Mouse (Mus musculus) neural tube, embryonic 11.5 days (tissue): Measurements from ENCODE around the gene Mpl. TPM values are rescaled to one million over a fixed set of nuclear protein-coding genes. Genes with fewer than 3 reads are reported as not detected.

Experiments used
- ATAC-seq: fragments of 200-750 bp; cut with Nextera tagmentation; 2 replicates; pipeline ENCODE4 v1.8.0; 2017; ENCODE audit warnings: moderate number of reproducible peaks, mild to moderate bottlenecking, moderate TSS enrichment, moderate library complexity; ENCODE audit not compliant: insufficient read depth, low FRiP score, low TSS enrichment
- DNase-seq: peaks from one replicate; pipeline ENCODE4 v3.0.0-alpha.2; 2015; ENCODE audit warnings: low spot score
- H3K27ac ChIP-seq: fragments of 300-500 bp; sonication (generic); 2 replicates; pipeline ENCODE4 v1.5.1; 2014; ENCODE audit warnings: low read depth, mild to moderate bottlenecking, low read length
- H3K27me3 ChIP-seq: fragments of 300-500 bp; sonication (generic); 2 replicates; pipeline ENCODE4 v1.6.1; 2014; ENCODE audit warnings: mild to moderate bottlenecking, low read length, mixed read lengths; ENCODE audit not compliant: control insufficient read depth, insufficient read depth
- H3K36me3 ChIP-seq: fragments of 300-500 bp; sonication (generic); 2 replicates; pipeline ENCODE4 v1.6.1; 2014; ENCODE audit warnings: mild to moderate bottlenecking, low read length, moderate library complexity, mixed read lengths; ENCODE audit not compliant: control insufficient read depth, insufficient read depth
- H3K4me1 ChIP-seq: fragments of 300-500 bp; sonication (generic); 2 replicates; pipeline ENCODE4 v1.6.1; 2014; ENCODE audit warnings: low read length, mixed read lengths; ENCODE audit not compliant: control insufficient read depth, insufficient read depth
- H3K4me2 ChIP-seq: fragments of 300-500 bp; sonication (generic); 2 replicates; pipeline ENCODE4 v1.6.1; 2014; ENCODE audit warnings: low read depth, mild to moderate bottlenecking, moderate library complexity
- H3K4me3 ChIP-seq: fragments of 300-500 bp; sonication (generic); 2 replicates; pipeline ENCODE4 v1.5.1; 2014; ENCODE audit warnings: low read depth, low read length
- H3K9ac ChIP-seq: fragments of 300-500 bp; sonication (generic); 2 replicates; pipeline ENCODE4 v1.6.1; 2014; ENCODE audit warnings: mild to moderate bottlenecking, low read length
- H3K9me3 ChIP-seq: fragments of 300-500 bp; sonication (generic); 2 replicates; pipeline ENCODE4 v1.6.1; 2016; ENCODE audit warnings: low read length; ENCODE audit not compliant: control insufficient read depth
- WGBS: fragments of 180-500 bp; shearing (Covaris S2); extraction: QIAGEN DNeasy Blood & Tissue Kit; methylation state at CpG from one replicate; pipeline ENCODE4 v1.1.7; 2014; 5-methylcytosine and 5-hydroxymethylcytosine counted together
- polyA plus RNA-seq: library from polyadenylated mRNA; unstranded; fragments of >200 nt; fragmentation: Nextera tagmentation; extraction: Ambion mirVana; gene quantifications from 2 replicates; pipeline ENCODE4 v1.2.1, GENCODE M21; 2014

Gene Mpl
- polyA plus RNA-seq, 1 experiment from 2014 or later: 2.1 TPM

DNA sequence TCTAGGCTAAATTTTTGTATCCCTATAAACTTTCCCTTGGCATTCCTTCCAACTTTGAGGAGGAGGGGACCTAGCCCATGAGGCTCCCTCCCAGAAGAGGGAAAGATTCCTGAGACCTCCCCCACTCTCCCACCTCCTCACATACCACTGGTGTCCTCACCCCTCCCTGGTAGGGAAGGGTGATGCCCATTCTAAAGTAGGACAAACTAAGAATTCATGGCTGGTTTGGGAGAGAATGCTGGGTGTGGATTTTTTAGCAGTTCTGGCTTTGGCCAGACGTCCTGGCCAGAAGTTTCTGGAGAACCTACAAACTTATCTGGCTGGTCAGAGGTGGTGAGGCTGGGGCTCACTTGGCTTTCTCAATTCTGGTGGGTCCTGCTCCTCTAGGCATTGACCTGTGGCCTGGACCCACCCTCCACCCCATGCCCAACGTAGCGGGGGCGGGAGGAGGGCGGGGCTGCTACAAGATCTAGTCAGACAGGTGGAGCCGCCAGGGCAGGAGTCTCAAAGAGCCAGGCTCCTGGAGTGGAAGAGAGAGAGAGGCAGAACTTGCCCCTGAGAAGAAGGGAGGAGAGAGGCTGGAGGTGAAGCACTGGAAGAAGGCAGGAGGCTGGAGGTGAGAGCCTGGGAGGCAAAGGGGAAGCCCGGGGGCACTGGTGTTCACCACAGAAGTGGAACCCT is 28.0 kb downstream of the Mpl start:
- H3K9ac ChIP-seq: no peak overlapping the region
- ATAC-seq (no peak), DNase-seq (no peak)
- no peak overlapping the region; the same call in 1 of the 2 replicates for H3K4me2 ChIP-seq
- peaks cover 8% of the 10 kb centered on the region for H3K4me1 ChIP-seq
- H3K4me3 ChIP-seq: no peak overlapping the region; the same call in 1 of the 2 replicates
- no peaks in the 10 kb centered on the region for H3K27me3 ChIP-seq
- WGBS: 70% methylated on average over 7 of the region's 7 CpGs
- peaks cover 13% of the 10 kb centered on the region; the same call in 1 of the 2 replicates for H3K36me3 ChIP-seq
- no peaks in the 10 kb centered on the region for H3K9me3 ChIP-seq
- H3K27ac ChIP-seq: no peak overlapping the region

DNA sequence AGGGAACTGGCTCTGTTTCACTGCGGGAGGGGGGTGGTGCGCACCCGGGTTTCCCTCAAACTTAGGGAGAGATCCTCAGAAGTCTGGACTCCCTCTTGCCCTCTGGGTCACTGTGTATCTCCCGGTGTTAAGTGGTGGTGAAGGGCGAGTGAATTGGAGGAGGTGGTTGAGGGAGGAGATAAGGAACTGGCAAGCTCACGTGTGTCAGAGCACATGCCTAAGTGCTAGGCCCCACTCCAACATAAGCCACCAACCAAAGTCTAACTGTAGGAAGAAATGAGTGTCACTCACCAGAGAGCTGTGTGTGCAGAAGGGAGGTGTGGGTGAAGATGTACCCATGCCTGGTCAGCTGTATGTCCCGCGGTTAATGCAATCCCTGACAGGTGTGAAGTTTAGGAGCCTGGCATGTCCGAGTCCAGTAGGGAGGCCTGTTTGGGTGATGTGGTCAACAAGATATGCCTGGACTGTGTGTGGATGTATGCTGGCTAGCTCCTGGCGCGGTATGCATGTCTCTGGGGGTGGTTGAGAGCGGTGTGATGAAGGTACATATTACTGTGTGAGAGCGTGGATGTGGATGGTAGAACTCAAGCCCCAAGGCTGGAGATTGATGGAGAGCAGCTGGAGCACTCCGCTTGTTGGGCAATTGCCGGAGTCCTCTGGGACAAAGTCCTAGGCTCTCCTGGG is 28.6 kb downstream of the Mpl start:
- H3K9ac ChIP-seq: peak overlapping the region; percentile 61
- peaks cover 13% of the 10 kb centered on the region; the same call in 1 of the 2 replicates for H3K36me3 ChIP-seq
- ATAC-seq (peak; percentile 28), DNase-seq (no peak)
- H3K9me3 ChIP-seq: no peaks in the 10 kb centered on the region
- H3K4me2 ChIP-seq: peak overlapping the region; percentile 71
- H3K27ac ChIP-seq: no peak overlapping the region
- no peaks in the 10 kb centered on the region for H3K27me3 ChIP-seq
- 52% methylated on average over 15 of the region's 15 CpGs for WGBS
- H3K4me3 ChIP-seq: peak overlapping the region; percentile 41
- peaks cover 8% of the 10 kb centered on the region for H3K4me1 ChIP-seq

DNA sequence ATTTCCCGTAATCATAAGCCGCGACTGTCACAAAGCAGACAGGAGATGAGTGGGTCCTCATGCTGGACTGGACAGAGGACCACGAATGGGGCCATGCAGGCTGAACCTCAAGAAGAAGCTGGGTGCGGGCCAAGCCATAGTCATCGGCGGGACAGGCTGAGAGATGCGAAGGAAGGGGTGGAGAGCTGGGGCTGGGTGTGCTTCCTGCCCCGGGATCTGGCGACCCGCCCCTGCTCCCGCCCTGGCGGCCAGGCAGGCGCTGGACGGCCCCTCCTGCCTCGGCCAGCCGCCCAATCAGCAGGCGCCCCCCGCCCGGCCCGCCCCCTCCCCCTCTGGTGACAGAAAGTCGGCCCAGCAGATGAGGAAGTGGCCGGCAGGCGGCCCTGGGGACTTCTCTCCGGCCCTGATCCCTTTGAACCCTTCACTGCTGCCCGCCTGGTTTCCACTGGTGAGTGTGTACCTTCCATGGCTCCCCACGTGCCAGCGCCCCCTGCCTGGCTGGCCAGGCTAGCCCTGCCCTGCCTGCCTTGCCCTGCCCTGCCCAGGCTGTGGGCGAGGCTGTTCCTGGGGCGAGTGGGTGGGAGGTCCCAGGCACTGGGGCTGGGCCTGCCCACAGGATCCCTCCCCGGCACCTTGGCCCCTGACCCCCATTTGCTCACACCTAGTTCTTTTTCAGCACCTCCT is 29.4 kb downstream of the Mpl start, which contains the start of gene Elovl1:
Gene Elovl1, plus strand, starts transcription at position 326 of the 684 bp plus-strand sequence.
- Histone ChIP-seq H3K36me3 (peaks cover 8% of the 10 kb centered on the region; the same call in 1 of the 2 replicates), H3K4me1 (peaks cover 8% of the 10 kb centered on the region), H3K9ac (peak within 1 kb of the TSS; percentile 61), H3K4me2 (peak within 1 kb of the TSS; percentile 71), H3K4me3 (peak within 1 kb of the TSS; percentile 41), H3K27me3 (no peaks in the 10 kb centered on the region), H3K27ac (0 out of 2 replicates have a peak within 1 kb of the TSS, but pooled peaks have one; percentile 34), H3K9me3 (no peaks in the 10 kb centered on the region)
- DNase-seq (peak; percentile 91), ATAC-seq (peak; percentile 95)
- WGBS: 0% methylated on average over 14 of the region's 31 CpGs

DNA sequence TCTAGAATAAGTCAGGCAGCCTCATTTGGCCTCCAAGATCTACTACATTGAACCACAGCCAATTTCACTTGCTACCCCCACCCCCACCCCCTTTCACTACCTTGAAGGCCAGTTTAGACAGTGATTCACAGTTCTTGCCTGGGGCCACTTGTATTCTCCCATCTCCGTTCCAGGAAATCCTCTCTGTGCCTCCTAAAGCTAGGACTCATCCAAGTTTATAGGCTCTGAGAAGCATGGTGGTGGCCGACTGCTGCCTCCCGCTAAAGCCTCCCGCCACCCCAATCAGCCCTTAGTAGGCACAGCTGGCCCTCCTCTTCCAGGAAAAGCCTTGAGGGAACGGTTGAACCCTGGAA is 29.9 kb downstream of the Mpl start:
- H3K9me3 ChIP-seq: no peaks in the 10 kb centered on the region
- H3K36me3 ChIP-seq: peaks cover 8% of the 10 kb centered on the region; the same call in 1 of the 2 replicates
- H3K4me2 ChIP-seq: peak overlapping the region; percentile 71
- 0 out of 2 replicates have a peak overlapping the region, but pooled peaks have one; percentile 34 for H3K27ac ChIP-seq
- H3K4me3 ChIP-seq: peak overlapping the region; percentile 41
- peak overlapping the region; percentile 61 for H3K9ac ChIP-seq
- WGBS: 4% methylated on average over 5 of the region's 5 CpGs
- DNase-seq (no peak), ATAC-seq (peak; percentile 25; the same call in 1 of the 2 replicates)
- H3K27me3 ChIP-seq: no peaks in the 10 kb centered on the region
- H3K4me1 ChIP-seq: peaks cover 8% of the 10 kb centered on the region

DNA sequence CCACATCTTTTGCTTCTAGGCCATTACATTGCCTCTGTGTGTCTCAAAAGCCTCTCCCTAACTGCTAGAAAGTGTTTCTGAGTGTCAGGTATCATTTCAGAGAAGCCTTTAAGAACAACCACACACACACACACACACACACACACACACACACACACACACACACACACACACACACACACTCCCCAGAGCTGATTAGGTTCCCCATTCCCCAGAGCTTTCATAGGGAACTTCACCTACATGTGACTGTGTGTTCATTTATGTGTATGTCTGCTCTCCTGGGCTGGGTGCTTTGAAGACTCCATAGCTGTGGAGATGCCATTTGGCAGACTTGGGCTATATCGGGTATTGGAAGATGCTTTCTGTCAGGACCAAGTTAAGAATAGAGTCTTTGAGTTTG is 31.9 kb downstream of the Mpl start:
- Histone ChIP-seq H3K9ac (no peak overlapping the region), H3K27ac (no peak overlapping the region), H3K4me3 (no peak overlapping the region), H3K4me1 (peaks cover 8% of the 10 kb centered on the region), H3K4me2 (no peak overlapping the region), H3K36me3 (peaks cover 2% of the 10 kb centered on the region; the same call in 1 of the 2 replicates), H3K9me3 (no peaks in the 10 kb centered on the region), H3K27me3 (no peaks in the 10 kb centered on the region)
- DNase-seq (no peak), ATAC-seq (no peak)
- WGBS: 80% methylated on average over 1 of the region's 1 CpGs

DNA sequence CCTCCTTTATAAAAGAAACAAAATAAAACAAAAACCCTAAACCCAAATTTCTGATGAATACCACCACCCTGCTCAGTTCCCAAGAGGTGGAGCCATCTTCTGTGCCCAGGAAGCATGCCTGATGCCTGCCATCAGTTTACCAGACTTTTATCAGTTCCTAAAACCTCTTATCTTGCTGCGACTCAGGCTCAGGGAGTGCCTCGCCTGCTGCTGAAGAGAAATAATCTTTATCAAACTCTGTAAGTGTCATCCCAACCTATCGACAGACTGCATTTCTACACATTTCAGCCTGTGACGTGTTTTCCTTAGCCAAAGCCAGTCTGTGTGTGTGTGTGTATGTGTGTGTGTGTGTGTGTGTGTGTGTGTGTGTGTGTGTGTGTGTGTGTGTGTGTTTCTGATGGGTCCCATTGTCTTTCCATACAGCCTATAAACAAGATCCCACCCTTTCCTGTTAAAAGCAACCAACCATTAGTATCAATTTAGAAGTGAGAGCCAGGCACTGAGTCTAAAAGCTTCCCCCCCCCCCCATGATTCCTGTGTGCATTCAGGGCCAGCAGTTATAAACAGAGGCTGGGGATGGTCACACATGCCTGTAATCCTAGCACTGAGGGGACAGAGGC is 32.7 kb downstream of the Mpl start:
- H3K9ac ChIP-seq: no peak overlapping the region

DNA sequence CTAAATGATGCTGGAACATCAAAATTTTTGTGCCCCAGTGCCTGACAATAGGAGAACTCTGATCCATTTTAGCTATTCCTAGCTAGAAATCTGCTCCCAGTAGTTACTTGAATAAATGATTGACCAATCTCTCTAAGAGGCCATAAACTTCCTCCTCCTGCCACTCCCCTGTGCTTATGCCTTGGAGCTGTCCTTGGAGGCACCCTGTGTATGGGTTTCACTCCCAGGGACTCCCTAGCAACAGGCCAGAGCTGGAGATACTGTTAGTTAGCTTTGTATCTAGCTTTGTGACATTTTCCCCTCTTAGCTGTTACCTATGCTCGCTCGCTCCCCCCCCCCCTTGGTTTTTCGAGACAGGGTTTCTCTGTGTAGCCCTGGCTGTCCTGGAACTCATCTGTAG is 35.9 kb downstream of the Mpl start:
- peaks cover 7% of the 10 kb centered on the region for H3K36me3 ChIP-seq
- H3K27me3 ChIP-seq: no peaks in the 10 kb centered on the region
- H3K4me2 ChIP-seq: no peak overlapping the region
- H3K9me3 ChIP-seq: no peaks in the 10 kb centered on the region
- H3K4me1 ChIP-seq: no peaks in the 10 kb centered on the region
- H3K27ac ChIP-seq: no peak overlapping the region
- no peak overlapping the region for H3K4me3 ChIP-seq
- 87% methylated on average over 3 of the region's 3 CpGs for whole genome bisulfite sequencing
- no peak for DNase-seq
- ATAC-seq: no peak
- H3K9ac ChIP-seq: no peak overlapping the region

More for the DNA sequence above, 32.7 kb downstream of the Mpl start:
- H3K27ac ChIP-seq: no peak overlapping the region
- no peak overlapping the region for H3K4me3 ChIP-seq
- peaks cover 8% of the 10 kb centered on the region for H3K4me1 ChIP-seq
- H3K27me3 ChIP-seq: no peaks in the 10 kb centered on the region
- ATAC-seq (no peak), DNase-seq (no peak)
- no peak overlapping the region for H3K4me2 ChIP-seq
- 94% methylated on average over 4 of the region's 4 CpGs for WGBS
- peaks cover 2% of the 10 kb centered on the region; the same call in 1 of the 2 replicates for H3K36me3 ChIP-seq
- no peaks in the 10 kb centered on the region for H3K9me3 ChIP-seq

DNA sequence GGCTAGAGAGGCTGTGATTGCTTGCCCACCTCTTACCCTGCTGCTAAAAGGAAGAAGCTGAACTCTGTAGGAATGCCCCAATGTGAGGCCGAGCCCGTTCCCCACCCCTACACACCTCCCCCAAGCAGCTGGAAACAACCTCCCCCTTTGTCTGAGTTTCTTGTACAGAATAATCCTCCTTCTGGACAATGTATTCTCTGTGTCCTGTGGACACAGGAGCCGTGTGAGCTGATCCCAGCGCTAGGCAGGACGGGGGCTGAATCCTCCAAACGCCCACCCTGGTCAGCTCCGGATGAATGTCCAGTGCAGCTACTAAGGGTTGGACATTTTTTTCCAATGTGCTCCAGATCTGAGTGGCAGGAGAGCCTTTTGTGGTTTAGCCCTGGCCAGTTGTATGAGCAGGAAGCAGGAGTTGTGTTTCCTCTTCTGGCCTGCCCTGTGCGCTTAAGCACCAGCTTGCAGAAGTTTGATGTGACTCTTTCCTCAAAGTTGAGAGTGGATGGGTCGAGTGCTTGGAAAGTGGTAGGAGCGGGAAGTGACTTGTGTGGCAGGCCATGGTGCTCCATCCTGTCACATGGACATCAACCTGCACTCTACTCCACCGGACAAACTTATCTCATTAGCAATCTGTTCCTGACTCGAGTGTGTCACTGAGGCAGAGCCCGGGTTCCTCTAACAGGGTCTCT is 40.1 kb downstream of the Mpl start:
- Histone ChIP-seq H3K27ac (no peak overlapping the region), H3K9me3 (no peaks in the 10 kb centered on the region), H3K4me3 (no peak overlapping the region), H3K9ac (no peak overlapping the region), H3K4me1 (no peaks in the 10 kb centered on the region), H3K4me2 (no peak overlapping the region), H3K27me3 (no peaks in the 10 kb centered on the region), H3K36me3 (peaks cover 25% of the 10 kb centered on the region)
- ATAC-seq (no peak), DNase-seq (no peak)
- WGBS: 89% methylated on average over 13 of the region's 13 CpGs
